Mouse (Mus musculus): ENCODE data around the gene Gm21497.
"Not testable (repeated sequence)": the region's sequence is repeated elsewhere in the genome, so short reads cannot be mapped to it uniquely, and the experiment has no call there.

Gene Gm21497

DNA sequence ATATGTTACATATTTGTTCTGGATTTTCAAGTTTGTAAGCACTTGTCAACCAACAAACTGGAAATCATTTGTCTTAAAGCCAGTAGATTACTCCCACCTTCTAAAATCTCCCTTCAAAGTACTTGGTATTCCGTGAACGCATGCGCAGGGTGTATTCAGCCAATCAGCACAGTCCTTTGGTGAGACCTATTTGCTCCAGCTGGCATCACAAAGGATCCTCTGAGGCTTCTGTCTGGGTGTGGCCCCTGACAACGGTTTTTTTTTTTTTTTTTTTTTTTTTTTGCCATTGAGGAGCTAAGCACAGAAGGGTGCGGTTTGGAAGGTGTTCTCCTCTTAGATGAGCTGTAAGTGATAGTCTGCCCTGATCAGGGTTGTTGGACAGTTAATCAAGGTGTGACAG lies at the start of gene Gm21497:
Gm21497 (plus strand) TSS at position 301 of the 400 bp plus-strand sequence.
- not testable (repeated sequence) for DNase-seq (ENCODE audit: low read depth, low spot score)

All from skeletal muscle tissue, adult 2 months (tissue).